Mouse (Mus musculus) heart, embryonic 10.5 days (tissue): ENCODE measurements around the gene Ctse. TPM values are rescaled to one million over a fixed set of nuclear protein-coding genes. Genes with fewer than 3 reads are reported as not detected.

Experiments
- DNase-seq: peaks from one replicate; pipeline ENCODE4 v3.0.0-alpha.2; 2017; ENCODE audit warnings: low spot score
- H3K27ac ChIP-seq: fragments of 300-500 bp; sonication (generic); 2 replicates; pipeline ENCODE4 v1.5.1; 2016; ENCODE audit warnings: mild to moderate bottlenecking
- H3K27me3 ChIP-seq: fragments of 300-500 bp; sonication (generic); 2 replicates; pipeline ENCODE4 v1.6.1; 2016; ENCODE audit warnings: mild to moderate bottlenecking; ENCODE audit not compliant: poor library complexity, insufficient read depth, severe bottlenecking
- H3K36me3 ChIP-seq: fragments of 300-500 bp; sonication (generic); 2 replicates; pipeline ENCODE4 v1.6.1; 2016; ENCODE audit warnings: mild to moderate bottlenecking, moderate library complexity
- H3K4me1 ChIP-seq: fragments of 300-500 bp; sonication (generic); 2 replicates; pipeline ENCODE4 v1.6.1; 2016; ENCODE audit warnings: mild to moderate bottlenecking
- H3K4me3 ChIP-seq: fragments of 300-500 bp; sonication (generic); 2 replicates; pipeline ENCODE4 v1.5.1; 2016; ENCODE audit warnings: mild to moderate bottlenecking, moderate library complexity
- H3K9me3 ChIP-seq: fragments of 300-500 bp; sonication (generic); 2 replicates; pipeline ENCODE4 v1.6.1; 2016; ENCODE audit warnings: mild to moderate bottlenecking, moderate library complexity
- WGBS: fragments of 180-500 bp; shearing (Covaris S2); methylation state at CpG from one replicate; pipeline ENCODE4 v1.1.7; 2016; 5-methylcytosine and 5-hydroxymethylcytosine counted together
- polyA plus RNA-seq: library from polyadenylated mRNA; unstranded; fragments of >200 nt; fragmentation: Nextera tagmentation; extraction: Ambion mirVana; gene quantifications from 2 replicates; pipeline ENCODE4 v1.2.1, GENCODE M21; 2016

The Ctse gene
- polyA plus RNA-seq, 1 experiment from 2014 or later: 0.21 TPM

GRCm38 (mm10) chr1:131690435-131690834 is 52.3 kb downstream of the Ctse start:
- Histone ChIP-seq H3K4me1 (peaks cover 19% of the 10 kb centered on the region), H3K27me3 (no peaks in the 10 kb centered on the region), H3K36me3 (no peaks in the 10 kb centered on the region), H3K9me3 (no peaks in the 10 kb centered on the region), H3K4me3 (no peak overlapping the region), H3K27ac (no peak overlapping the region; the same call in 1 of the 2 replicates)
- DNase-seq: no peak
- 34% methylated on average over 3 of the region's 3 CpGs for WGBS

GRCm38 (mm10) chr1:131691356-131691755 is 53.2 kb downstream of the Ctse start:
- peaks cover 19% of the 10 kb centered on the region for H3K4me1 ChIP-seq
- H3K27me3 ChIP-seq: no peaks in the 10 kb centered on the region
- no peaks in the 10 kb centered on the region for H3K36me3 ChIP-seq
- H3K27ac ChIP-seq: no peak overlapping the region
- DNase-seq: no peak
- H3K9me3 ChIP-seq: no peaks in the 10 kb centered on the region
- H3K4me3 ChIP-seq: no peak overlapping the region

GRCm38 (mm10) chr1:131695308-131695707 is 57.2 kb downstream of the Ctse start:
- no peak for DNase-seq
- 77% methylated on average over 2 of the region's 2 CpGs for WGBS
- H3K4me3 ChIP-seq: no peak overlapping the region

GRCm38 (mm10) chr1:131696325-131696724 is 58.2 kb downstream of the Ctse start:
- Histone ChIP-seq H3K9me3 (no peaks in the 10 kb centered on the region), H3K4me3 (no peak overlapping the region), H3K4me1 (no peaks in the 10 kb centered on the region), H3K27me3 (no peaks in the 10 kb centered on the region), H3K27ac (peak overlapping the region; percentile 4; the same call in 1 of the 2 replicates), H3K36me3 (no peaks in the 10 kb centered on the region)
- WGBS: 44% methylated on average over 4 of the region's 4 CpGs
- DNase-seq: no peak

More at GRCm38 (mm10) chr1:131695308-131695707, 57.2 kb downstream of the Ctse start:
- H3K9me3 ChIP-seq: no peaks in the 10 kb centered on the region
- H3K27me3 ChIP-seq: no peaks in the 10 kb centered on the region
- H3K36me3 ChIP-seq: no peaks in the 10 kb centered on the region
- H3K4me1 ChIP-seq: peaks cover 7% of the 10 kb centered on the region
- H3K27ac ChIP-seq: no peak overlapping the region

- Histone ChIP-seq H3K9me3 (no peaks in the 10 kb centered on the region), H3K4me3 (no peak overlapping the region), H3K36me3 (no peaks in the 10 kb centered on the region), H3K27me3 (no peaks in the 10 kb centered on the region), H3K4me1 (peaks cover 11% of the 10 kb centered on the region), H3K27ac (no peak overlapping the region)
- DNase-seq: no peak
- WGBS: 86% methylated on average over 3 of the region's 3 CpGs
Measured at GRCm38 (mm10) chr1:131698770-131699169, 60.7 kb downstream of the Ctse start.

- WGBS: 70% methylated on average over 4 of the region's 4 CpGs
- Histone ChIP-seq H3K9me3 (no peaks in the 10 kb centered on the region), H3K4me1 (peaks cover 15% of the 10 kb centered on the region), H3K27me3 (no peaks in the 10 kb centered on the region), H3K36me3 (no peaks in the 10 kb centered on the region), H3K27ac (no peak overlapping the region), H3K4me3 (no peak overlapping the region)
- no peak for DNase-seq
Measured at GRCm38 (mm10) chr1:131699642-131700041, 61.5 kb downstream of the Ctse start.

- Histone ChIP-seq H3K9me3 (no peaks in the 10 kb centered on the region), H3K4me1 (peaks cover 15% of the 10 kb centered on the region), H3K27ac (no peak overlapping the region), H3K4me3 (no peak overlapping the region), H3K27me3 (no peaks in the 10 kb centered on the region), H3K36me3 (no peaks in the 10 kb centered on the region)
- 78% methylated on average over 5 of the region's 5 CpGs for WGBS
- no peak for DNase-seq
Measured at GRCm38 (mm10) chr1:131700447-131700846, 62.3 kb downstream of the Ctse start.

GRCm38 (mm10) chr1:131701391-131701790 is 63.3 kb downstream of the Ctse start:
- DNase-seq: no peak
- no peak overlapping the region for H3K27ac ChIP-seq
- H3K27me3 ChIP-seq: no peaks in the 10 kb centered on the region
- 85% methylated on average over 5 of the region's 5 CpGs for WGBS
- H3K36me3 ChIP-seq: no peaks in the 10 kb centered on the region
- H3K4me1 ChIP-seq: peaks cover 15% of the 10 kb centered on the region
- no peak overlapping the region for H3K4me3 ChIP-seq
- no peaks in the 10 kb centered on the region for H3K9me3 ChIP-seq

GRCm38 (mm10) chr1:131702094-131702766 is 64.1 kb downstream of the Ctse start:
- Histone ChIP-seq H3K4me3 (no peak overlapping the region), H3K27ac (no peak overlapping the region), H3K4me1 (peaks cover 15% of the 10 kb centered on the region), H3K9me3 (no peaks in the 10 kb centered on the region), H3K36me3 (no peaks in the 10 kb centered on the region), H3K27me3 (no peaks in the 10 kb centered on the region)
- DNase-seq: no peak
- 42% methylated on average over 8 of the region's 8 CpGs for WGBS

GRCm38 (mm10) chr1:131703482-131703881 is 65.4 kb downstream of the Ctse start:
- no peak overlapping the region for H3K4me3 ChIP-seq
- no peaks in the 10 kb centered on the region for H3K9me3 ChIP-seq
- no peak overlapping the region for H3K27ac ChIP-seq
- H3K36me3 ChIP-seq: no peaks in the 10 kb centered on the region
- peaks cover 15% of the 10 kb centered on the region for H3K4me1 ChIP-seq
- H3K27me3 ChIP-seq: no peaks in the 10 kb centered on the region
- no peak for DNase-seq
- WGBS: 77% methylated on average over 2 of the region's 2 CpGs

GRCm38 (mm10) chr1:131708338-131708737 is 70.2 kb downstream of the Ctse start:
- H3K4me1 ChIP-seq: peaks cover 11% of the 10 kb centered on the region; the same call in 1 of the 2 replicates
- no peak for DNase-seq
- H3K27me3 ChIP-seq: no peaks in the 10 kb centered on the region
- no peak overlapping the region for H3K27ac ChIP-seq
- H3K36me3 ChIP-seq: no peaks in the 10 kb centered on the region
- H3K9me3 ChIP-seq: no peaks in the 10 kb centered on the region
- 26% methylated on average over 4 of the region's 4 CpGs for WGBS
- no peak overlapping the region for H3K4me3 ChIP-seq

- Histone ChIP-seq H3K27ac (no peak overlapping the region), H3K4me1 (peaks cover 12% of the 10 kb centered on the region), H3K36me3 (no peaks in the 10 kb centered on the region), H3K4me3 (no peak overlapping the region), H3K9me3 (no peaks in the 10 kb centered on the region), H3K27me3 (no peaks in the 10 kb centered on the region)
- 74% methylated on average over 10 of the region's 10 CpGs for WGBS
- no peak for DNase-seq
Measured at GRCm38 (mm10) chr1:131711518-131711917, 73.4 kb downstream of the Ctse start.

GRCm38 (mm10) chr1:131712386-131712785 is 74.3 kb downstream of the Ctse start:
- H3K36me3 ChIP-seq: no peaks in the 10 kb centered on the region
- peak; percentile 88 for DNase-seq
- WGBS: 12% methylated on average over 2 of the region's 2 CpGs
- H3K9me3 ChIP-seq: no peaks in the 10 kb centered on the region
- H3K27ac ChIP-seq: peak overlapping the region; percentile 31; the same call in 1 of the 2 replicates
- H3K4me1 ChIP-seq: peaks cover 12% of the 10 kb centered on the region
- no peak overlapping the region for H3K4me3 ChIP-seq
- H3K27me3 ChIP-seq: no peaks in the 10 kb centered on the region
